Mouse (Mus musculus) MEL (cell line): ENCODE data around the gene Scg5. TPM values are rescaled to one million over a fixed set of nuclear protein-coding genes. Genes with fewer than 3 reads are reported as not detected.

ENCODE experiments used
- DNase-seq: peaks from one replicate; pipeline ENCODE4 v3.0.0; 2011; ENCODE audit warnings: low read depth, low spot score
- H3K27ac ChIP-seq: 2 replicates; pipeline ENCODE4 v1.5.1; 2012; ENCODE audit warnings: low read depth, mild to moderate bottlenecking, control low read depth, low read length, moderate library complexity; ENCODE audit not compliant: control insufficient read depth
- H3K27me3 ChIP-seq, 2 experiments: fragments of 150-350 bp in 1 of 2; sonication (generic) in 1 of 2; 2 replicates each; pipeline ENCODE4 v1.6.1; 2012; ENCODE audit warnings: low read length in 2 of 2, mild to moderate bottlenecking in 2 of 2, improper control_type of control experiment in 1 of 2, moderate library complexity in 1 of 2; ENCODE audit not compliant: insufficient read depth in 2 of 2, control insufficient read depth in 1 of 2
- H3K36me3 ChIP-seq, 2 experiments: 2 replicates each; pipeline ENCODE4 v1.6.1; 2012 to 2014; ENCODE audit warnings: low read length in 2 of 2, improper control_type of control experiment in 1 of 2, inconsistent platforms in 1 of 2, mild to moderate bottlenecking in 1 of 2; ENCODE audit not compliant: insufficient read depth in 2 of 2, control insufficient read depth in 1 of 2
- H3K4me1 ChIP-seq, 2 experiments: fragments of 150-350 bp in 1 of 2; sonication (generic) in 1 of 2; 2 replicates each; pipeline ENCODE4 v1.6.1; 2012; ENCODE audit warnings: low read length in 2 of 2, improper control_type of control experiment in 1 of 2, mild to moderate bottlenecking in 1 of 2; ENCODE audit not compliant: insufficient read depth in 2 of 2, control insufficient read depth in 1 of 2
- H3K4me3 ChIP-seq, 2 experiments: fragments of 150-350 bp in 1 of 2; sonication (generic) in 1 of 2; 2 replicates each; pipeline ENCODE4 v1.5.1; 2012; ENCODE audit warnings: low read depth in 2 of 2, low read length in 2 of 2, mild to moderate bottlenecking in 2 of 2, moderate library complexity in 2 of 2, control low read depth in 1 of 2, improper control_type of control experiment in 1 of 2; ENCODE audit not compliant: control insufficient read depth in 1 of 2, insufficient read depth in 1 of 2
- H3K79me2 ChIP-seq: 2 replicates; pipeline ENCODE4 v1.6.1; 2012; ENCODE audit warnings: mild to moderate bottlenecking, low read length, moderate library complexity; ENCODE audit not compliant: control insufficient read depth, poor library complexity, insufficient read depth
- H3K9ac ChIP-seq: 2 replicates; pipeline ENCODE4 v1.6.1; 2012; ENCODE audit warnings: low read depth, mild to moderate bottlenecking, control low read depth, low read length, moderate library complexity; ENCODE audit not compliant: control insufficient read depth, poor library complexity, severe bottlenecking
- H3K9me3 ChIP-seq: fragments of 150-350 bp; sonication (generic); replicated peaks from 2 replicates; pipeline ENCODE4 v1.6.1; 2012; ENCODE audit warnings: mild to moderate bottlenecking, low read length, improper control_type of control experiment, moderate library complexity; ENCODE audit not compliant: insufficient read depth
- CHD2 ChIP-seq: IDR thresholded peaks from 2 replicates; pipeline ENCODE4 v1.6.1; 2011; ENCODE audit warnings: low read length, improper control_type of control experiment
- CTCF ChIP-seq, 3 experiments: IDR thresholded peaks in 2 of 3; conservative IDR thresholded peaks in 1 of 3; 2 replicates each; pipeline ENCODE4 v1.5.1; 2011 to 2012; ENCODE audit warnings: low read length in 3 of 3, low read depth in 2 of 3, mild to moderate bottlenecking in 2 of 3, improper control_type of control experiment in 1 of 3, inconsistent platforms in 1 of 3, mixed read lengths in 1 of 3, moderate library complexity in 1 of 3; ENCODE audit not compliant: control insufficient read depth in 1 of 3, insufficient read depth in 1 of 3, poor library complexity in 1 of 3, severe bottlenecking in 1 of 3
- ELF1 ChIP-seq: IDR thresholded peaks from 2 replicates; pipeline ENCODE4 v1.6.1; 2014; ENCODE audit warnings: low read depth, mild to moderate bottlenecking, inconsistent platforms, low read length, improper control_type of control experiment, moderate library complexity
- EP300 ChIP-seq, 2 experiments: IDR thresholded peaks; 2 replicates each; pipeline ENCODE4 v1.6.1; 2011; ENCODE audit warnings: improper control_type of control experiment in 2 of 2, low read length in 2 of 2, low read depth in 1 of 2, mild to moderate bottlenecking in 1 of 2
- ETS1 ChIP-seq: IDR thresholded peaks from 2 replicates; pipeline ENCODE4 v1.6.1; 2012; ENCODE audit warnings: low read depth, mild to moderate bottlenecking, inconsistent platforms, low read length, improper control_type of control experiment, moderate library complexity
- GABPA ChIP-seq: IDR thresholded peaks from 2 replicates; pipeline ENCODE4 v1.6.1; 2012; ENCODE audit warnings: low read depth, mild to moderate bottlenecking, inconsistent platforms, low read length, improper control_type of control experiment, moderate library complexity
- NELFE ChIP-seq: IDR thresholded peaks from 2 replicates; pipeline ENCODE4 v1.6.1; 2011; ENCODE audit warnings: low read depth, low read length, improper control_type of control experiment
- NRF1 ChIP-seq: IDR thresholded peaks from 2 replicates; pipeline ENCODE4 v1.6.1; 2014; ENCODE audit warnings: low read depth, mild to moderate bottlenecking, inconsistent platforms, low read length, improper control_type of control experiment, moderate library complexity; ENCODE audit not compliant: poor library complexity, insufficient read depth, severe bottlenecking
- POLR2AphosphoS2 ChIP-seq: IDR thresholded peaks from 2 replicates; pipeline ENCODE4 v1.6.1; 2011; ENCODE audit warnings: low read length, improper control_type of control experiment
- RAD21 ChIP-seq: IDR thresholded peaks from 2 replicates; pipeline ENCODE4 v1.6.1; 2011; ENCODE audit warnings: mild to moderate bottlenecking, low read depth, low read length, improper control_type of control experiment
- RCOR1 ChIP-seq: IDR thresholded peaks from 2 replicates; pipeline ENCODE4 v1.6.1; 2012; ENCODE audit warnings: low read depth, mild to moderate bottlenecking, inconsistent platforms, low read length, improper control_type of control experiment
- SMC3 ChIP-seq: IDR thresholded peaks from 2 replicates; pipeline ENCODE4 v1.6.1; 2011; ENCODE audit warnings: low read depth, low read length, improper control_type of control experiment
- USF1 ChIP-seq: IDR thresholded peaks from 2 replicates; pipeline ENCODE4 v1.6.1; 2014; ENCODE audit warnings: low read depth, mild to moderate bottlenecking, inconsistent platforms, low read length, improper control_type of control experiment, moderate library complexity
- ZC3H11A ChIP-seq: IDR thresholded peaks from 2 replicates; pipeline ENCODE4 v1.6.1; 2012; ENCODE audit warnings: low read depth, mild to moderate bottlenecking, inconsistent platforms, low read length, improper control_type of control experiment
- ZMIZ1 ChIP-seq: IDR thresholded peaks from 2 replicates; pipeline ENCODE4 v1.6.1; 2012; ENCODE audit warnings: low read depth, mild to moderate bottlenecking, inconsistent platforms, low read length, improper control_type of control experiment, moderate library complexity
- polyA plus RNA-seq, 2 experiments: library from polyadenylated mRNA; stranded (reverse) in 1 of 2; unstranded in 1 of 2; fragments of >175 nt in 1 of 2; fragments of >200 nt in 1 of 2; gene quantifications; 2 replicates each; pipeline versions ENCODE4 v1.2.1 to v1.2.4; 2012; ENCODE audit warnings: low replicate concordance in 2 of 2, low read depth in 1 of 2; ENCODE audit not compliant: insufficient read length in 2 of 2, insufficient read depth in 1 of 2, missing spikeins in 1 of 2
- total RNA-seq: library from RNA; depleted of rRNA; stranded (reverse); fragments of 300-350 nt; gene quantifications from 2 replicates; pipeline ENCODE4 v1.2.3, GENCODE M21; 2012

The Scg5 gene
- total and polyA plus RNA-seq, 3 experiments = 0.17 to 0.31 TPM; not detected in 1

GRCm38 (mm10) chr2:113778036-113778435 lies 50.9 kb downstream of the Scg5 start:
- H3K27ac ChIP-seq = no peak overlapping the region
- no peaks in the 10 kb centered on the region for H3K9me3 ChIP-seq
- DNase-seq = peak; percentile 11

DNA sequence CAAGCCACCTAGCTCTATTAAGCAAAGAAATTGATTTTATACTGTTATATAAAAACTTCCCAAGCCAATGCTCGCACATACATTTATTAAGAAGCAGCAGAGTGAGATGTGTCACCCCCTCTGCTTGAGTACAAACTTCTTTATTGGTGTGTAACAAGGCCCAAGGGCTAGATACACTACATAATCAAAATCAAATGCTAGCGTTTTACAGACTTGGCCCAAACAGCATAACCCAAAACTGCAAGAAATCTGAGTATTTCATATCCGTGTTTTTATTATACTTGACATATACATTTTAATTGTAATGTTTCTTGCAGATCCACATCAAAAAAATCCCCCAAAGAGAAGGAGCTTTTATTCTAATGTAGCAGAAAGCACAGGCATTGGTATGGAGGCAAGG lies 52.6 kb downstream of the Scg5 start:
- TF ChIP-seq NELFE (no peak), SMC3 (no peak), CHD2 (no peak)
- TF ChIP-seq, all 39 proteins: peak for 0

More at GRCm38 (mm10) chr2:113778036-113778435, 50.9 kb downstream of the Scg5 start:
- Histone ChIP-seq H3K36me3 (no peaks in the 10 kb centered on the region), H3K4me3 (no peak overlapping the region), H3K27me3 (no peaks in the 10 kb centered on the region; a peak in 1 of 4 replicates), H3K79me2 (no peaks in the 10 kb centered on the region), H3K9ac (no peak overlapping the region), H3K4me1 (no peaks in the 10 kb centered on the region)
- TF ChIP-seq ZMIZ1 (no peak), CTCF (IDR thresholded peaks at IDR 0.05 in 2 of 3, conservative IDR thresholded peaks at IDR 0.05 in 1 of 3; ENCODE audit: control insufficient read depth in 1 of 3, insufficient read depth in 1 of 3, low read depth in 2 of 3, low read length in 3 of 3, poor library complexity in 1 of 3, severe bottlenecking in 1 of 3) (peak in 1 of 3 experiments; percentile 13; a peak in 1 of 6 replicates)

GRCm38 (mm10) chr2:113774150-113774805 lies 54.6 kb downstream of the Scg5 start:
- no peaks in the 10 kb centered on the region for H3K36me3 ChIP-seq
- no peaks in the 10 kb centered on the region for H3K79me2 ChIP-seq
- no peaks in the 10 kb centered on the region for H3K27me3 ChIP-seq
- no peaks in the 10 kb centered on the region for H3K4me1 ChIP-seq
- TF ChIP-seq USF1 (no peak), RAD21 (no peak), ELF1 (no peak), NRF1 (no peak), ZC3H11A (no peak), GABPA (no peak), POLR2AphosphoS2 (no peak), EP300 (IDR thresholded peaks at IDR 0.05; ENCODE audit: low read depth in 1 of 2, low read length in 2 of 2) (no peak), SMC3 (no peak), RCOR1 (no peak), ETS1 (no peak)
- DNase-seq = no peak
- no peaks in the 10 kb centered on the region for H3K9me3 ChIP-seq
- no peak overlapping the region for H3K27ac ChIP-seq
- no peak overlapping the region for H3K4me3 ChIP-seq
- no peak overlapping the region for H3K9ac ChIP-seq

More for the DNA sequence above, 52.6 kb downstream of the Scg5 start:
- no peaks in the 10 kb centered on the region for H3K79me2 ChIP-seq
- no peak overlapping the region for H3K4me3 ChIP-seq
- no peaks in the 10 kb centered on the region for H3K36me3 ChIP-seq
- no peaks in the 10 kb centered on the region; a peak in 1 of 4 replicates for H3K27me3 ChIP-seq
- H3K9ac ChIP-seq = no peak overlapping the region
- no peaks in the 10 kb centered on the region for H3K4me1 ChIP-seq
- no peaks in the 10 kb centered on the region for H3K9me3 ChIP-seq
- no peak for DNase-seq
- H3K27ac ChIP-seq = no peak overlapping the region
